Mouse (Mus musculus): ENCODE measurements around the gene Evi2.

Evi2 gene

GRCm38 (mm10) chr11:79524310-79524575 lies 6.1 kb downstream of the Evi2 start:
- no peak for DNase-seq (ENCODE audit: low spot score in 2 of 2)

DNA sequence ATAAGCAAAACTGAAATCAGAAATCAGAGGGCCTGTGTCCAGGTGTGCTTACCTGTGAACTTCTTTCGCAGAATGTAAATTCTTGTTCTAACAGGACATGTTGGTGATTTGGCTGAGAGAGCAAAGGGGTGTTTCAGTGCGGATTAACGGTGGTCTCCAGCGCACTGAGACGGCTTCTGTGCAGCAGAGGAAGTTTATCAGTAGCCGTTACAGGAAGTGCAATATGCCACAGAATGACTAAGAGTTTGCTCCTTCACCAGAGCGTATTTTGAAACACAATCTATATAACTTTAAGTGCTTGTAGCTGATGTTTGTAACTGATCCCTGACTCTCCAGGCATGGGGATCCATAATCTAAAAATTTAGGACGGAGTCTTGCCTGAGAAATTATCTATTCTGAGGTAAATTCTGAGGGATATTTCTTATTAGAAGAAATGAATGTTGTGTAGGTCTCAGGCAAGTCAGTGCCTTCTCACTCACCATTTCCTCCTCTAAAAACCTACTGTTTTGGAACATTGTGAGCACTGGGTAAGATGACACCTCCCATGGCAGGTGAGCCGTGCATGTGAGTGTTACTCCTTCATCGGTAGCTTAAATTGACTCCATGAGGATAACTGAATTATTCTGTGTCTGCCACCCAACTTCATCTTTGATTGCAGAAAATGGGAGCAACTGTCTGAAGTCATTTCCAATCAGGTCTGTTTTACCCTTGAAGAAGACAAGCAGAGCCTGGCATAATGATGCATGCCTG lies 6.7 kb downstream of the Evi2 start, which contains the start of gene Evi2b:
Gene Evi2b (minus strand): TSS at position 203 of the 750 bp plus-strand sequence.
- DNase-seq (ENCODE audit: low spot score in 2 of 2): no peak

DNA sequence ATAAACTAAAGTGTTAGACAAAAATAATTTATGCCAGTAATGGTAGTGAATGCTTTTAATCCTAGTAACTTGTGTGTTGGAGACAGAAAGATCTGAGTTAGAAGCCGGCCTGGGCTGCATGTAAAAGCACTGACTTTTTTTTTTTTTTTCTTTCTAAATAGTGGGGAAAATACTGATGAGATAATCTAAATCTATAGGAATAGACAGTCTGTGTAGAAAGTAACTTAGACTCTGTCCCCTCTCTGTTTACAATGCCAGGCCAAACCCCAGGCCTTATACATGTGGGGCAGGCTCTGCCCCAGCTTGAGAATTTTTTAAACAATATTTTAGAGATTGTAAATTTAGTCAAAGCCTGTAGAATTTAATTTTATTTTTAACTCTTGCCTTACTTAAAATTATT lies 7.4 kb downstream of the Evi2 start:
- DNase-seq (ENCODE audit: low spot score in 2 of 2): no peak

GRCm38 (mm10) chr11:79521930-79522329 lies 8.5 kb downstream of the Evi2 start:
- no peak for DNase-seq (ENCODE audit: low spot score in 2 of 2)

DNA sequence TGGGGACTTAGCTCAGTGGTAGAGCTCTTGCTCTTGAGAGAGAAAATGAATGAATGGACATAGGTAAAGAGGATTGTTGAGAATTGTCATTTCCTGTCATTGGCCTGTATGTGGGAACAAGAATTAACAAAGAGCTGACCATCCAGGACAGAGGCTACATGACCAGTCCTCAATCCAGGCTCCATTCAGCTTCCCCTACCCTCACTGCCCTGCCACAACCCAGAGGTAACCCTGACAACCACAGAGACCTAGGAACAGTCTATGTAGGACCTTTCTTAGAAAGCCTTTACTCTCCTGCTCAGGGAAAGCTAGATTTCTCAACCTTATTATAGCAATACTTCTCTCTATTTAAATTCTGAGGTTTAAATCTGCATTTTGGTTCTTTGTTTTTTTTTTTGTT lies 9.6 kb downstream of the Evi2 start:
- no peak for DNase-seq (ENCODE audit: low spot score in 2 of 2)

GRCm38 (mm10) chr11:79519878-79520291 lies 10.5 kb downstream of the Evi2 start:
- DNase-seq (ENCODE audit: low spot score in 2 of 2): peak; percentile 36 to 68

- DNase-seq (ENCODE audit: low spot score in 2 of 2): no peak
Measured at GRCm38 (mm10) chr11:79519299-79519698, 11.1 kb downstream of the Evi2 start.

DNA sequence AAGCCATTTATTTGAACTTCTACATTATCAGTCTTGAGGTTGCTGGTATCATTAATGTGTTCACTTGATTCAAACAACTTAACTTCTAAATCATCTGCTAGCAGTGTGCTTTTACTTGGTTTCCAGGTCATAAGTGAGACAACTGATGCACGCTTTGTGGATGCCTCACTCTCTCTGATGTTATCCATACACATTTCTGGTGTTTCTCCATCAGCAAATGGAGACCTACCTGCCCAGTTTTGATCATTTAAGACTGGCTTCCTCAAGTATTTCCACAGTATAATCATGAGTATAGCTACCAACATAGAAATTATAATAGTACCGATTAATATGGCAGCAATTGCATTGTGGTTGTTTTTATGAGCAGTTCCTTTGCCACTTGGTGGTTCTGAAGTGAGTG lies 14.6 kb downstream of the Evi2 start:
- no peak for DNase-seq (ENCODE audit: low spot score in 2 of 2)

DNA sequence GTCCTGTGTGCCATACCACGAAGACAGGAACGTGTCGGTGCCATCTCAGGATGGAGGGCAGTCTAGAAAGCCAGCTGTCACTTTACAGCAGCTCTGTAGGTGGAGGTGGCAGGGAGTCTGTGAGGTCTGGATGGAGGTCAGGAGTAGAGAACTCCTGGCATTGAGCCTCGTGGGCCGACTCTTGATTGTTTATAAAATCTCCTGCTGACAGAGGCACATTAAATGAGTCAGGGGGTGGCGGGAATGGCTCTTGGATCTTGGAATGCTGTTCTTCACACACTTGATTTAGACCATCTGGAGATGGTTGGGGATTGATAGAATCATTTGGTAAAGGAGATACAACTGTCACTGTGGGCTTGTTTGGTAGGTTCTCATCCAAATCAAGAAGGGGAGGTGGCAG lies 15.1 kb downstream of the Evi2 start:
- no peak for DNase-seq (ENCODE audit: low spot score in 2 of 2)

DNA sequence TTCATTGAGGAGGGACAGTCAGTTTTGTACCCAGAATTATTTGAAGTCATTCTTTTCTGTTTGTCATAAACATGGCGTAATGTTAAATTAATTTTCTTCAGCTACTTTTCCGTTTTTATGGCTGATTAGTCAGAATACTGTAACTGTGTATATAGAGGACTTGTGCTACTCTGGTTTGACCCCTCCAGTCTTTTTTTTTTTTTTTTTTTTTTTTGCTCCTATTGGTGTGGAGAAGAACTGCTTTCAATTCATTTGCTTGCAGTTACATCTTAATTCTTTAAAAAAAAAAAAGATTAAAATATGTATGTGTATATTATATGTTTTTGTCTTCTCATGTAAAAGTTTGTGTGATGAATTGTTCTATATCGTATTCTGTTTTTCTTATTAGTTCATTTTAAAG lies 18.4 kb downstream of the Evi2 start:
- DNase-seq (ENCODE audit: low spot score in 2 of 2): no peak

- no peak for DNase-seq (ENCODE audit: low spot score in 2 of 2)
Measured at GRCm38 (mm10) chr11:79504506-79504905, 25.9 kb downstream of the Evi2 start.

DNA sequence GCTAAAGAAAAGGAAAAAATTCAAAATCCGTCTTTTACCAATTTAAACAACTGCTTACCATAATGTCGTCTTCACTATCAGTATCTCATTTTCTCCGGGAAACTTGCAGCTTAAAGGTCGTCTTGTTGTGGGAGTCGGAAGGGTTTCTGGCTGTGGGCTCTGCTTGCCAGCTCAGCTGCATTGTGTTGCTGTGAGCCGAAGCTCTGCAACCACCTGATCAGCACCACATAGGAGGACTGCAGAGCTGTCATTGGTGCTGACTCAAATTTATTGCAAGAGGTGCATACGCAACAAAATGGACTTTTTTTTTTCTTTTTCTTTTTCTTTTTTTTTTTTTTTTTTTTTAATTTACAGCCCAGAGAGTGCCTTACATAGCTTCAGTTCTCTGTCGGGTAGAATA lies 26.5 kb downstream of the Evi2 start, which contains the start of gene Omg:
Gene Omg (minus strand): TSS at position 240 of the 400 bp plus-strand sequence.
- DNase-seq (ENCODE audit: low spot score in 2 of 2): no peak

- DNase-seq (ENCODE audit: low spot score in 2 of 2): no peak
Measured at GRCm38 (mm10) chr11:79502917-79503316, 27.5 kb downstream of the Evi2 start.

GRCm38 (mm10) chr11:79494976-79495800 lies 35.2 kb downstream of the Evi2 start:
- DNase-seq (ENCODE audit: low spot score in 2 of 2): peak; percentile 18 to 27

- DNase-seq (ENCODE audit: low spot score in 2 of 2): no peak
Measured at GRCm38 (mm10) chr11:79484721-79485120, 45.7 kb downstream of the Evi2 start.

GRCm38 (mm10) chr11:79483876-79484528 lies 46.4 kb downstream of the Evi2 start:
- DNase-seq (ENCODE audit: low spot score in 2 of 2): no peak

- no peak for DNase-seq (ENCODE audit: low spot score in 2 of 2)
Measured at GRCm38 (mm10) chr11:79483392-79483791, 47.0 kb downstream of the Evi2 start.

DNA sequence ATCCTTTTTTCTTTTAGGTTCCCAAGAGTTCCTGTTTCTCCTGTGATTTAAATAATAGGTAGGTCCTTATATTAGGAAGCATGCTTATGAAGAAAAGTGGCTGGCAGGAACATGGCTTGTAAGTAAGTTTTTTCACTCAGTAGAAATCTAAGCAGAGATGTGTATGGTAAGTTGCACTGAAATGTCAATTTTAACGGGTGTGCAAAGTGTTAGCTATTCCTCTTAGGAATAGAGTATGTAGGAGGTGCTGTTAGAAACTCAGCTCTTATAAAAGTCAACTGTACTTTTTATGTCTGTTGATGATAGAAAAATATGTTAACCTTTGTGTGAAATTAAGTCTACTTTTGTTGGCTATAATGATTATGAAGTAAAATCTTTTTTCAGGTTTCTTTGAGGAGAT lies 62.3 kb downstream of the Evi2 start:
- DNase-seq (ENCODE audit: low spot score in 2 of 2): no peak
